Mouse (Mus musculus) small intestine, adult 10 weeks (tissue): ENCODE results near the gene Vmn2r11. TPM values are rescaled to one million over a fixed set of nuclear protein-coding genes. Genes with fewer than 3 reads are reported as not detected.

ENCODE experiments used
- polyA plus RNA-seq: library from polyadenylated mRNA; stranded (reverse); fragments of 350-450 nt; fragmentation: Illumina TruSeq; extraction: RNeasy Lipid Tissue Mini Kit (QIAGEN cat#74804); gene quantifications from one replicate; pipeline ENCODE4 v1.2.3, GENCODE M21; 2014; ENCODE audit warnings: low replicate concordance

Gene Vmn2r11
- polyA plus RNA-seq, result not detected

DNA sequence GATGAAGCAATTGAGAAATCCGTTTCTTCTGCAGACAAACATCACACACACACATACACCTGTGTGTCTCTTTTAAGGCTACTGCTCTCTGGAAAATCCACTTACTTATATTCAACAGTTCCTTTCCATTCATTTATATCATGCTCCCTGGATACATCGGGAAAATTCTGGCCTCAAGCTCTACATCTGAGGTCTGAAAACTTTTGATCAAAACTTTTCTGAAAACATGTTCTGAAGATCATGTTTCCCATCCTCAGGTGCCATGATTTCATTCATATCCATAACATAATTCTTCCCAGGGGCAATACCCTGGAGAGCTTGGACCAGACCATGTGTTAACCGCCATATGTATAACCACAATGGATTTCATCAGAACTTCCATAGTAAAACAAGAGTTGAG is at the start of gene Vmn2r11:
Vmn2r11 (minus strand) TSS at position 101 of the 400 bp plus-strand sequence.

DNA sequence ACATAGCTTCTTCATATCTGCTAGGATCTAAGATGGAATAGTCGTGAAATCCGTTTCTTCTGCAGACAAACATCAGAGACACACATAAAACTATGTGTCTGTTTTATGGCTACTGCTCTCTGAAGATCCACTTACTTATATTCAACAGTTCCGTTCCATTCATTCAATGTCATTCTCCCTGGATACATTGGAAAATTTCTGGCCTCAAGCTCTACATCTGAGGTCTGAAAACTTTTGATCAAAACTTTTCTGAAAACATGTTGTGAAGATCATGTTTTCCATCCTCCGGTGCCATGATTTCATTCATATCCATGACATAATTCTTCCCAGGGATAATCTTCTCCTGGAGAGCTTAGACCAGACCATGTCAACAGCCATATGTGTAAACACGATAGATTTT is 38.5 kb upstream of the Vmn2r11 start, which contains the start of gene Vmn2r12:
Vmn2r12 (minus strand) TSS at position 101 of the 400 bp plus-strand sequence.

DNA sequence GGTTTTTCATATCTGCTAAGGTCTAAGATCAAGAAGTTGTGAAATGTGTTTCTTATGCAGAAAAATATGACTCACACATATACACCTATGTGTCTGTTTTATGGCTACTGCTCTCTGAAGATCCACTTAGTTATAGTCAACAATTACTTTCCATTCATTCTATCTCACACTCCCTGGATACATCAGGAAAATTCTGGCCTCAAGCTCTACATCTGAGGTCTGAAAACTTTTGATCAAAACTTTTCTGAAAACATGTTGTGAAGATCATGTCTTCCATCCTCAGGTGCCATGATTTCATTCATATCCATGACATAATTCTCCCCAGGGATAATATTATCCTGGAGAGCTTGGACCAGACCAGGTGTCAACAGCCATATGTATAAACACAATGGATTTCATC is 52.9 kb downstream of the Vmn2r11 start, which contains the start of gene Vmn2r10:
Vmn2r10 (minus strand) TSS at position 101 of the 400 bp plus-strand sequence.

Other genes with a start within 250 kb of the Vmn2r11 start
- gene Vmn2r9, start 207.0 kb downstream of the Vmn2r11 start, polyA plus RNA-seq, result not detected
- not detected for gene Vmn2r10, start 53.0 kb downstream of the Vmn2r11 start, polyA plus RNA-seq
- gene Vmn2r12, start 38.4 kb upstream of the Vmn2r11 start, polyA plus RNA-seq, result not detected
- not detected for gene Vmn2r13, start 132.6 kb upstream of the Vmn2r11 start, polyA plus RNA-seq
- gene Vmn2r14, start 165.1 kb upstream of the Vmn2r11 start, polyA plus RNA-seq, result not detected
- gene Vmn2r15, start 238.1 kb upstream of the Vmn2r11 start, polyA plus RNA-seq, result not detected